Mouse (Mus musculus) left cerebral cortex, adult 9 months (tissue): ENCODE data around the gene 3110082I17Rik.
"Not testable (repeated sequence)": the region's sequence is repeated elsewhere in the genome, so short reads cannot be mapped to it uniquely, and the experiment has no call there.

Source experiments
- DNase-seq, 2 experiments: peaks; one replicate each; pipeline ENCODE4 v3.0.0; 2022; ENCODE audit warnings: low spot score in 2 of 2

Gene 3110082I17Rik

GRCm38 (mm10) chr5:139353496-139353895, 106.8 kb downstream of the 3110082I17Rik start:
- DNase-seq = no peak

GRCm38 (mm10) chr5:139352317-139352716, 108.0 kb downstream of the 3110082I17Rik start, which contains the start of gene Cyp2w1:
Cyp2w1 (plus strand) TSS chr5:139352617.
- no peak for DNase-seq

DNA sequence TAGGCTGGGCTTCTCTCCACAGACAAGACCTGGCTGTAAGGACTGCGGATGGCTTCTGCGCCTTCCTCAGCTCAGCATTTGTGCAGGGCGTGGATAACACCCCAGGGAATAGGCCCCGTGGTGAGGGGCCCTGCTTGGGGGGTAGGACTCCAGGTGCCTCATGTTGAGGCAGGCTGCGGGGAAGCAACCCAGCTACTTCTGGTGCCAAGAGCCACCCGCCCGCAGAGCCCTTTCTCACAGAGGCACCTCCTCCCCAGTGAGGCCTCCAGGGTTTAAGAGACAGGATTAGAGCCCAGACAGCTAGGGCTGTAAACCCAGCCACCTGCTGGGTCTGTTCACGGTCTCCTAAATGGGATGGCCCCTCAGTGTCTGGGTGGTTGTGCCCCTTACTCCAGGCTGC, 108.7 kb downstream of the 3110082I17Rik start:
- no peak for DNase-seq

DNA sequence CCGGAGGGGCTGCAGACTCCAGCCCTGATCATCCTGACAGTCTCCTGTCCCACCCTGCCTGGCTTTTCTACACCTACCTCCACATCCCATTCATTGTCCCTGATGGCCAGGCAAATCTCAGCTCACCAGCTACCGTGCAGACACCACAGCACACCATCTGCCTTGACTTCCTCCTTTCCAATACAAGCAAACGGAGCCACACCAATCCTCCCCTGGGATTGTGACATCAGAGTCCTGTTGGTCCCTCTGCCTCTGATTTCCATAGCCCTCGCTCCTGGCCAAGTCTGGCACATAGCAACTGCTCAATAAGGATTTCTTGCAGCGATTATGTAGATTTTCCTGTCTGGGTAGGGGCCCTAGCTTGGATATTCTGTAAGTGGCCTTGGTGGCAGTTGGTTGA, 109.2 kb downstream of the 3110082I17Rik start, which contains the start of gene Cox19:
Gene Cox19 (minus strand): TSS at position 285 of the 400 bp plus-strand sequence.
- no peak for DNase-seq

DNA sequence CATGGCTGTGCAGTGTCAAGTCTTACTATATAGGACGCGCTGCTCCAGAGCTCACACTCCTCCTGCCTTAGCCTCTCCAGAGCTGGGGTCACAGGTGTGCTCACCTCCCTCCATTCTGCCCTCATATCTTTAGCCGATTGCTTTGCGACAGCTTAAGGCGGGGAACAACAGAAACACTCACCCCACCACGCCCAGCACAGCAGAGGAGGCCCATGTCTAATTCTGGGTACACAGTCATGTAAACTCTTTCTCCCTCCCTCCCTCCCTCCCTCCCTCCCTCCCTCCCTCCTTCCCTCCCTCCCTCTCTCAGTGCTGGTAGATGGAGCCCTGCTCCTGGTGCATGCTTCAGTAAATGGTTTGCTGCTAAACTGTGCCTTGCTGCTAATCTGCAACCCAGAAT, 110.6 kb downstream of the 3110082I17Rik start:
- DNase-seq = no peak

DNA sequence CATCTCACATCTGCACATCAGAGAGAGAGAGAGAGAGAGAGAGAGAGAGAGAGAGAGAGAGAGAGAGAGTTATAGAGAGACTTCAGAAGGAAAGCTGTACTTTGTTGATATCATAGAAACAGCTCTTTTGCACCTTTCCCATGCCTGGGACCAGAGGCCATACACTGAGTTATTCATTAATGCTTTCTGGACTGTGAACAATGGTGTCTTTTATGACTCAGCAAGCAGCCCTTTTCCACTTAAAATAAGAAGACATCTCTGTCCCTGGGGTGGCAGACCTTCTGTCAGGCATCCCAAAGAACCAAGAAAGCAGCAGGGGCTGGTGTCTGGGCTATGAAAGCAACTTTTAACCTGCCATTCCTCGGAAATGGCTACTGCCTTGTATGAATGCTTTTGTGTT, 113.1 kb downstream of the 3110082I17Rik start:
- no peak for DNase-seq

- no peak for DNase-seq
Observed at GRCm38 (mm10) chr5:139345364-139345714, 115.0 kb downstream of the 3110082I17Rik start.

DNA sequence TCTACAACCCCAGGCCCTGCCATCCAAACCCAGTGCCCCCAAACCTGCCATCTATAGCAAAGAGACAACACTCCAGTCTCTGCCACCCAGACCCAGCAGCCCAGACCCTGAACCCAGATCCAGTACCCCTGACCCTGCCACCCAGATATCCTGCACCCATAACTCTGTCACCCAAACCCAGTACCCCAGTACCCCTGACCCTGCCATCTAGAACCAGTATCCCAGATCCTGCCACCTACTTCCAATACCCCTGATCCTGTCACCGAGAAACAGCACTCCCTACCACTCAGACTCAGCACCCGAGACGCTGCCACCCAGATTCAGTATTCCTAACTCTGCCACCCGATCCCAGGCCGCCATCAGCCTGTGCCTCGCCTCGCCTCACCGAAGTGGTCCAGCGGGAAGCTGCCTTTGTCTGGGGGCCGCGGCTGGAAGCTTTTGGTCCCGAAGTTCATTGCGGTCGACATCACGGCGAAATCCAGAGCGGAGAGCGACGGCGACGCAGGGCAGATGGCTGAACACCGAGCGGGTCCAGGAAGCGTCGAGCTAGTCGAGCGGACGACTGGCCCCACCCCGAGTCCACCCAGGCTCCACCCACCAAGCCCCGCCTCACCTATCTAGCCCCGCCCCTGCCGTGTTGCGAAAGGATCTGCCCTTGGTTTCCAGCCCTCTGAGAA, 115.5 kb downstream of the 3110082I17Rik start:
- DNase-seq = peak in 1 of 2 experiments; percentile 93

- DNase-seq = peak in 1 of 2 experiments; percentile 78
Observed at GRCm38 (mm10) chr5:139344021-139344686, 116.2 kb downstream of the 3110082I17Rik start.

- DNase-seq = no peak
Observed at GRCm38 (mm10) chr5:139338891-139339290, 121.4 kb downstream of the 3110082I17Rik start.

DNA sequence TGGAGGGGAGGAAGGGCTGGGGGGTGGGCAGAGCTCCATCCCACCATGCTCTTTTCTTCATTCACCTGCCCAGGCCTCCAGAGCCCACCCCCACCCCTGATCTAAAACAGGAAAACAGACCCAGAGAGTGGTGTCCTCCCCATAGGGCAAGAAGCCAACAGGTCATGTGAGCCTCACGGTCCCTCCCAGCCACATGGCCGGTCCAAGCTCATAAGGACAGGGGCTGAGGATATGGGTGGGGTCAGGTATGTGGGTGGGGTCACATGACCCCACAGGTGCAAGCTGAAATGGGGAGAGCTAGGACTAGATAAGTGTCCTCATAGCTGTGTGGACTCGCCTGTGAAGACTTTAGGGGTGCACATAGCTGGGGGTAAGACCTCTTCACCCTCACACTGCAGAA, 121.9 kb downstream of the 3110082I17Rik start:
- DNase-seq = no peak

GRCm38 (mm10) chr5:139337826-139338370, 122.4 kb downstream of the 3110082I17Rik start:
- DNase-seq = no peak

GRCm38 (mm10) chr5:139335634-139336033, 124.7 kb downstream of the 3110082I17Rik start:
- no peak for DNase-seq

DNA sequence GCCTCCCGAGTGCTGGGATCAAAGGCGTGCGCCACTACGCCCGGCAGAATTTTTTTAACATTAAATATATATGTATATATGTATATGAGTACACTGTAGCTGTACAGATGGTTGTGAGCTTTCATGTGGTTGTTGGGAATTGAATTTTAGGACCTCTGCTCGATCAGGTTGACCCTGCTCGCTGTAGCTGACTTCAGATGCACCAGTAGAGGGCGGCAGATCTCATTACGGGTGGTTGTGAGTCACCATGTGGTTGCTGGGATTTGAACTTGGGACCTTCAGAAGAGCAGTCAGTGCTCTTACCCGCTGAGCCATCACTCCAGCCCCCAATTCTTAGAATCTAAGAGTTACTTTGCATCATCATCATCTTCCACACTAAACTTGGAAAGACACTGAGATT, 125.9 kb downstream of the 3110082I17Rik start:
- DNase-seq = not testable (repeated sequence)

DNA sequence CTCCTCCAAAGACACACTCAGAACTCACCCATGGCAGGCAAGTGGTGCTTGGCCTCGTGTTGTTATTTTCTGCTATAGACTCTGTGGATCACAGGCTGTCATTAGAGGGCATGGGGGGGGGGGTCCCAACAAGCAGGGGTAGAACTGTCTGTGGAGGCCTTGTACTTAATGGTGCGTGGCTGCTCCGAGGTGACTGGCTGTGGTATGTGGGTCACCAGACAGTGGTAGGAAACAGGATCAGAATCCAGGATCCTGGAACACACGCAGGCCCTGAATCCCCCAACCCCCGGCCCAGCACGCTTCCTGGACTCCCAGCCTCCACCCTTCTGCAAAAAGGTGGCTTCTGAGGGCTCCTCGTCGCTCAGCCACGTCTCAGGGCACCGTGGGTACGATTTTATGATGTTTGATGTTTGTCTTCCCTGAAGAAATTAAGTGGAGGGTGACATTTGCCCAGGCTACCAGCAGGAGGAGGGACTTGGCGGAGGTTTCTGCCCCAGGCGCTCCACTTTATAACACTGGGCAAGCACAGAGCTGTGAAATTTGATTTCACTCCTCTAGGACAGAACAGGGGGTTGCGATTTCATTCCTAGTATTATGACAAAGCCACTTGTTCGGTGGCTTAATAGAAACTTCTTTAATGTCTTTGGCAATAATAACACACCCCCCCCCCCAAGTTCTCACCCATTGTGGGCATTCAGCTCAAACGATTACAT, 126.9 kb downstream of the 3110082I17Rik start:
- DNase-seq = no peak

DNA sequence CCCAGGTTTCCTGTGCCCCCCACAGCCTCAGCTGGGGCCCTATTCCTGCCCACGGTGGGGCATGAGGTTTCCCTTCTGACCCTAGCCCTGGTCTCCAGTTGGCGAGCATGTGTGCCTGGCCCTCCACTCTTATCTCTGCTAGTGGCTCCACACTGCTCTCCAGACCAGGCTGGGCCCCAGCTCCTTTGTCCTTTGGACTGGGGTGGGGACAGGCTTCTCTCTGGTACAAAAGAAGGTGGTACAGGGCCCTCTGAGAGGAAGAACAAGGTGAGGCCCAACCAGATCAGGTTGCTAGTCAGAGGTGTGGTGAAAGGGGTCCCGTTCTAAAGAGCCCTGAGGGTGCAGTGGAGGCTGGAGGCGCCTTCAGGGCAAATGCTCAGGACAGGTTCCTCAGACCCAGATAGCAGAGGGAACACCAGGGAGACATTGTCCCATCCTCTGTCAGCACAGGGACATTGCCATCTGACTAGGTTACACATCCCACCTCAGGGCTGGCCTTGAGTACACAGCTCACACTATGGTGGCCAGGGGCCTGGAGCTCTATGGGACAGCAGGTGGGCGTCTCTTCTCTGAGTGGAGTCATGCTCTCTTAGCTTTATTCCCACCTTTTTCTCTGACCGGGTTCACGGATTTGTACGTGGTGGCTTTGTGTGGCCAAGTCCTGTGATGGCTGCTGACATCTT, 127.6 kb downstream of the 3110082I17Rik start:
- no peak for DNase-seq

DNA sequence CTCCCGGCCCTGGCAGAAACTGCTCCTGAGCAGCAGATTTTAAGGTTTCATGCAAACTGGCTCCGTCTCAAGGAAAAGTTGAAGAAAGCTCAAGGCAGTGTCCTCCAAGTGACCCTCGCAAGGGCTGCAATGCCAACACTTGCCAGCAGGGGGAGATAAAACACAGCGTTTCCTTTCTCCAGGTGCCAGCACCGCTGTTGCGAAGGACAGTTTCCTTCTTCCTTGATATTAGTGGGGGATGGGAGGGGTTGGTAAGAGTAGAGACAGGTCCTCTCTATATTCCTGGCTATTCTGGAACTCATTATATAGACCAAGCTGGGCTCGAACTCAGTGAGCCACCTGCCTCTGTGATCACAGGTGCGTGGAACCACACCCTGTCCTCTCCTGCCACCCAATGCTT, 128.6 kb downstream of the 3110082I17Rik start:
- peak in 1 of 2 experiments; percentile 78 for DNase-seq

DNA sequence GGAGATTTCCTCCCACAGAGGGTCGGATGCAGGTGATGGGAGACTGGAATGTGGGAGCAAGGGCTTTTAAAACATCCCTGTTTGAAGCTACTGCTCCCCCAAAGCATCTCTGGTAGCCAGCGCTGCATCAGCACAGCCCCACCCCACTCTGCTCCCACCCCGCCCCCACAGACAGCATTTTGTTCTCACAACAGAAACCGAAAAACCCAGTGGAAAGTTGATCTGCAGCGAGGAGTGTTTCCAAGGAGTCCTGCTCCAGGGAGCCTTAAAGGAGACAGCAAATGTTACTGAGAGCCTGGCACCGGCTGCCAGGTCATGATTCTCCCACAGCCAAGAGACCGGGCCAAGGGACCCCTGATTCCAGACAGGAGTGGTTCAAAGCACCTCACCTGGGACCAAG, 129.6 kb downstream of the 3110082I17Rik start:
- no peak for DNase-seq

DNA sequence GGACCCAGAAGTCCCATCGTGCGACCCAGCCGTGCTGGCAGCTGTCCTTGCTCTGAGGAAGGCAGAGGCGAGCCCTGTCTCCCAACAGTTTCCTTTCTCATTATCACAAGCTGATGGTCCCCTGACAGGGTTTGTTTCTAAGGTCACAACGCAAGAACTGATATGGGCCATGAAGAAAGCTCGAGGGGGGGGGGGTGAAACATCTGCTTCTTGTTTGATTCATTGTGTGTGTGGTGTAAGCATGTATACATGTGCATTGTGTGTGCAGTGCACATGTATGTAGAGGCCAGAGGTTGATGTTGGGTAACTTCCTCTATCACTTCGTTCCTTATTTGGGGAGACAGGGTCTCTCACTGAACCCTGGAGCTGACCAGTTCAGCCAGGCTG, 132.7 kb downstream of the 3110082I17Rik start:
- no peak for DNase-seq

DNA sequence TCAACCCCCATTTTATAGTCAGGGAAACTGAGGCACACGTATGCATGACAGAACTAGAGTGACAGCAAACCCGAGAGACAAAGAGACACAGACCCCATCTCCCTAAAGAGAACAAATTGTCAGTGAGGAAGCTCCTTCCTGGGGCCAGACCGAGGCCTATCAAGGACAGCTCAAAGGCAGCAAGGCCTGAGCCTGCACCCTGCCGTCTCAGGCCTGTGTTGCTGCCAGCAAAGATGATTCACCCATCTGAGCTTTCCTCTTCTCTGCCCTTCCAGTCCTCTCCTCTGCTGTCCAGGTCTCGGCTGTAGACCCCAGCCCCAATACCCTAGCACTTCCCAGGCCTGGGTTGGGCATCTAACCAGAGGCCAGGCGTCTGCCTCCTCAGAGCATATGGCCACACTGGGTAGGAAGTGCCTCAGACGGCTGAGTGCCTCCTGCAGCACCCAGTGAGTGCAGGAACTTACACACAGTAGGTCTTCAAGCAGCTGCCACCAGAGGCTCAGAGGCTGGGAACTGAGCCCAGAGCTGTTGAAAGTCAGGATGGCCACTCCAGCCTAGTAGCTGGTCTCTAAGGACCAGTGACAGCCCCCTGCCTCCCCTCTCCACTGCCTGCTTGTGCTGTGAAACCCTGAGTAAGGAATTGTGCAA, 133.2 kb downstream of the 3110082I17Rik start:
- no peak for DNase-seq

GRCm38 (mm10) chr5:139326111-139326696, 134.1 kb downstream of the 3110082I17Rik start:
- no peak for DNase-seq
